Mouse (Mus musculus) testis, adult 2 months (tissue): ENCODE measurements at regions not wholly inside any gene's neighbourhood (a gene's known extent, or its start where the extent isn't known, plus 50 kb on each side); places are given as distances from the start of the nearest gene placed in this dataset.

Experiments
- CTCF ChIP-seq: fragments of 200-500 bp; IDR thresholded peaks from 2 replicates; pipeline ENCODE4 v1.5.1; 2012; ENCODE audit warnings: low read depth, mild to moderate bottlenecking, inconsistent platforms, low read length, moderate library complexity; ENCODE audit not compliant: control insufficient read depth, insufficient read depth, insufficient replicate concordance
- POLR2A ChIP-seq: fragments of 200-500 bp; IDR thresholded peaks from 2 replicates; pipeline ENCODE4 v1.6.1; 2012; ENCODE audit warnings: low read depth, mild to moderate bottlenecking, inconsistent platforms, low read length, moderate library complexity; ENCODE audit not compliant: control insufficient read depth

DNA sequence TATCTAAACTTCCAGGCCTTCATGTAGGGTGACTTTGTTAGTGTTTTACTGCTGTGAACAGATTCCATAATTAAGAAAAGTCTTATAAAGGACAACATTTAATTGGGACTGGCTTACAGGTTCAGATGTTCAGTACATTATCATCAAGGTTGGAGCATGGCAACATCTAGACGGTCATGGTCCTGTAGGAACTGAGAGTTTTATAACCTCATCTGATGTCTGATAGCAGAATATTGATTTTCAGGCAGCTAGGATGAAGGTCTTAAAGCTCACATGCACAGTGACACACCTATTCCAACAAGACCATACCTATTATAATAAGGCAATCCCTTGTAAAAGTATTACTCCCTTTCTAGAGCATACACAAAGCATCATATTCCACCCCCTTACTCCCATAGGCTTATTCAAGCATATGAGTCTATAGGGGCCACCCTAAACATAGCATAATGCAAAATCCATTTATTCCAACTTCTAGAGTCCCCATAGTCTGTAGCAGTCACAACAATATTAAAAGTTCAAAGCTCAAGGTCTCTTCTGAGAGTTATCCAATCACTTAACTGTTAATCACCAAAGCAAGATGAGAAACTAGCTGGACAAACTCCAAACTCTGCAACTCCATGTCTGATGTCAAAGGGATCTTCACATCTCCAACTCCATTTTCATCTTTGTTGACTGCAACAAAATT lies 63.3 kb upstream of the Ccdc71l start:
- TF ChIP-seq CTCF, result no peak
- no peak for TF ChIP-seq POLR2A
